Mouse (Mus musculus): Measurements from ENCODE around the gene 1810049J17Rik. TPM values are rescaled to one million over a fixed set of nuclear protein-coding genes. Genes with fewer than 3 reads are reported as not detected.

Gene 1810049J17Rik
- polyA plus RNA-seq, 1 experiment from 2014 or later = 2.0 TPM

GRCm38 (mm10) chr15:12301771-12302170 is 19.9 kb downstream of the 1810049J17Rik start:
- Histone ChIP-seq H3K4me1 (no peaks in the 10 kb centered on the region), H3K27me3 (no peaks in the 10 kb centered on the region), H3K4me2 (replicated peaks) (no peak overlapping the region), H3K9me3 (no peaks in the 10 kb centered on the region), H3K27ac (no peak overlapping the region), H3K4me3 (no peak overlapping the region), H3K36me3 (no peaks in the 10 kb centered on the region), H3K9ac (no peak overlapping the region)
- 71% methylated on average over 5 of the region's 6 CpGs for WGBS
- no peak for ATAC-seq (ENCODE audit: insufficient number of reproducible peaks, insufficient read depth, low FRiP score, low TSS enrichment)

GRCm38 (mm10) chr15:12298231-12298737 is 23.4 kb downstream of the 1810049J17Rik start:
- no peaks in the 10 kb centered on the region for H3K9me3 ChIP-seq
- WGBS = 83% methylated on average over 7 of the region's 7 CpGs
- H3K4me2 ChIP-seq (replicated peaks) = no peak overlapping the region
- H3K9ac ChIP-seq = no peak overlapping the region
- H3K4me3 ChIP-seq = no peak overlapping the region
- no peaks in the 10 kb centered on the region for H3K4me1 ChIP-seq
- no peaks in the 10 kb centered on the region for H3K36me3 ChIP-seq
- no peaks in the 10 kb centered on the region for H3K27me3 ChIP-seq
- no peak for ATAC-seq (ENCODE audit: insufficient number of reproducible peaks, insufficient read depth, low FRiP score, low TSS enrichment)
- H3K27ac ChIP-seq = no peak overlapping the region

GRCm38 (mm10) chr15:12296228-12296627 is 25.5 kb downstream of the 1810049J17Rik start:
- no peaks in the 10 kb centered on the region for H3K4me1 ChIP-seq
- no peak overlapping the region for H3K27ac ChIP-seq
- no peaks in the 10 kb centered on the region for H3K9me3 ChIP-seq
- no peak overlapping the region for H3K9ac ChIP-seq
- no peak for ATAC-seq (ENCODE audit: insufficient number of reproducible peaks, insufficient read depth, low FRiP score, low TSS enrichment)
- no peaks in the 10 kb centered on the region for H3K36me3 ChIP-seq
- H3K4me3 ChIP-seq = no peak overlapping the region
- H3K27me3 ChIP-seq = no peaks in the 10 kb centered on the region
- 67% methylated on average over 2 of the region's 2 CpGs for WGBS
- no peak overlapping the region for H3K4me2 ChIP-seq (replicated peaks)

GRCm38 (mm10) chr15:12291757-12292156 is 29.9 kb downstream of the 1810049J17Rik start:
- 91% methylated on average over 2 of the region's 2 CpGs for WGBS
- no peak for ATAC-seq (ENCODE audit: insufficient number of reproducible peaks, insufficient read depth, low FRiP score, low TSS enrichment)
- H3K27ac ChIP-seq = no peak overlapping the region
- H3K4me3 ChIP-seq = no peak overlapping the region
- H3K4me2 ChIP-seq (replicated peaks) = no peak overlapping the region
- no peaks in the 10 kb centered on the region for H3K36me3 ChIP-seq
- no peak overlapping the region for H3K9ac ChIP-seq
- H3K27me3 ChIP-seq = no peaks in the 10 kb centered on the region
- H3K9me3 ChIP-seq = no peaks in the 10 kb centered on the region
- no peaks in the 10 kb centered on the region for H3K4me1 ChIP-seq

GRCm38 (mm10) chr15:12290330-12290729 is 31.4 kb downstream of the 1810049J17Rik start:
- ATAC-seq (ENCODE audit: insufficient number of reproducible peaks, insufficient read depth, low FRiP score, low TSS enrichment) = no peak
- WGBS = 83% methylated on average over 7 of the region's 7 CpGs

GRCm38 (mm10) chr15:12285535-12285809 is 36.2 kb downstream of the 1810049J17Rik start:
- Histone ChIP-seq H3K9me3 (no peaks in the 10 kb centered on the region), H3K4me3 (no peak overlapping the region), H3K27me3 (no peaks in the 10 kb centered on the region), H3K36me3 (no peaks in the 10 kb centered on the region), H3K4me1 (no peaks in the 10 kb centered on the region), H3K27ac (no peak overlapping the region), H3K4me2 (replicated peaks) (no peak overlapping the region), H3K9ac (no peak overlapping the region)
- 71% methylated on average over 5 of the region's 5 CpGs for WGBS
- no peak for ATAC-seq (ENCODE audit: insufficient number of reproducible peaks, insufficient read depth, low FRiP score, low TSS enrichment)

More at GRCm38 (mm10) chr15:12290330-12290729, 31.4 kb downstream of the 1810049J17Rik start:
- Histone ChIP-seq H3K9me3 (no peaks in the 10 kb centered on the region), H3K4me3 (no peak overlapping the region), H3K36me3 (no peaks in the 10 kb centered on the region), H3K4me1 (no peaks in the 10 kb centered on the region), H3K4me2 (replicated peaks) (no peak overlapping the region), H3K27me3 (no peaks in the 10 kb centered on the region), H3K9ac (no peak overlapping the region), H3K27ac (no peak overlapping the region)

GRCm38 (mm10) chr15:12284794-12285534 is 36.7 kb downstream of the 1810049J17Rik start:
- Histone ChIP-seq H3K4me1 (no peaks in the 10 kb centered on the region), H3K9ac (no peak overlapping the region), H3K4me3 (no peak overlapping the region), H3K4me2 (replicated peaks) (no peak overlapping the region), H3K27me3 (no peaks in the 10 kb centered on the region), H3K9me3 (no peaks in the 10 kb centered on the region), H3K36me3 (no peaks in the 10 kb centered on the region), H3K27ac (no peak overlapping the region)
- WGBS = 68% methylated on average over 6 of the region's 6 CpGs
- no peak for ATAC-seq (ENCODE audit: insufficient number of reproducible peaks, insufficient read depth, low FRiP score, low TSS enrichment)

GRCm38 (mm10) chr15:12279816-12280215 is 41.9 kb downstream of the 1810049J17Rik start:
- no peaks in the 10 kb centered on the region for H3K9me3 ChIP-seq
- no peak for ATAC-seq (ENCODE audit: insufficient number of reproducible peaks, insufficient read depth, low FRiP score, low TSS enrichment)
- no peak overlapping the region for H3K27ac ChIP-seq
- no peaks in the 10 kb centered on the region for H3K36me3 ChIP-seq
- H3K27me3 ChIP-seq = no peaks in the 10 kb centered on the region
- no peak overlapping the region for H3K9ac ChIP-seq
- WGBS = 94% methylated on average over 1 of the region's 1 CpGs
- H3K4me1 ChIP-seq = no peaks in the 10 kb centered on the region
- H3K4me3 ChIP-seq = no peak overlapping the region
- no peak overlapping the region for H3K4me2 ChIP-seq (replicated peaks)

- Histone ChIP-seq H3K4me3 (no peak overlapping the region), H3K9me3 (no peaks in the 10 kb centered on the region), H3K36me3 (peaks cover 16% of the 10 kb centered on the region), H3K27me3 (no peaks in the 10 kb centered on the region), H3K4me1 (no peaks in the 10 kb centered on the region), H3K4me2 (replicated peaks) (no peak overlapping the region), H3K27ac (no peak overlapping the region), H3K9ac (no peak overlapping the region)
- 77% methylated on average over 4 of the region's 4 CpGs for WGBS
- no peak for ATAC-seq (ENCODE audit: insufficient number of reproducible peaks, insufficient read depth, low FRiP score, low TSS enrichment)
Measured at GRCm38 (mm10) chr15:12275091-12275623, 46.5 kb downstream of the 1810049J17Rik start.

GRCm38 (mm10) chr15:12274053-12274769 is 47.5 kb downstream of the 1810049J17Rik start:
- Histone ChIP-seq H3K4me2 (replicated peaks) (no peak overlapping the region), H3K9ac (no peak overlapping the region), H3K4me3 (no peak overlapping the region), H3K36me3 (peaks cover 24% of the 10 kb centered on the region), H3K4me1 (no peaks in the 10 kb centered on the region), H3K27me3 (no peaks in the 10 kb centered on the region), H3K9me3 (no peaks in the 10 kb centered on the region), H3K27ac (no peak overlapping the region)
- no peak for ATAC-seq (ENCODE audit: insufficient number of reproducible peaks, insufficient read depth, low FRiP score, low TSS enrichment)
- WGBS = 72% methylated on average over 4 of the region's 4 CpGs

GRCm38 (mm10) chr15:12273325-12274052 is 48.2 kb downstream of the 1810049J17Rik start:
- Histone ChIP-seq H3K27ac (no peak overlapping the region), H3K4me2 (replicated peaks) (no peak overlapping the region), H3K4me1 (no peaks in the 10 kb centered on the region), H3K9me3 (no peaks in the 10 kb centered on the region), H3K27me3 (no peaks in the 10 kb centered on the region), H3K4me3 (no peak overlapping the region), H3K9ac (no peak overlapping the region), H3K36me3 (peaks cover 31% of the 10 kb centered on the region)
- 85% methylated on average over 12 of the region's 12 CpGs for WGBS
- no peak for ATAC-seq (ENCODE audit: insufficient number of reproducible peaks, insufficient read depth, low FRiP score, low TSS enrichment)

Data from embryonic facial prominence, embryonic 12.5 days (tissue).